Mouse (Mus musculus) intestine, embryonic 15.5 days (tissue): ENCODE measurements around the gene Upp2. TPM values are rescaled to one million over a fixed set of nuclear protein-coding genes. Genes with fewer than 3 reads are reported as not detected.

Experiments
- ATAC-seq: fragments of 200-750 bp; cut with Nextera tagmentation; 2 replicates; pipeline ENCODE4 v1.8.0; 2017; ENCODE audit warnings: moderate TSS enrichment, moderate library complexity
- H3K27ac ChIP-seq: fragments of 300-500 bp; sonication (generic); 2 replicates; pipeline ENCODE4 v1.5.1; 2015; ENCODE audit warnings: mild to moderate bottlenecking, inconsistent platforms
- H3K27me3 ChIP-seq: fragments of 300-500 bp; sonication (generic); replicated peaks from 2 replicates; pipeline ENCODE4 v1.6.1; 2015; ENCODE audit warnings: inconsistent platforms
- H3K36me3 ChIP-seq: fragments of 300-500 bp; sonication (generic); 2 replicates; pipeline ENCODE4 v1.6.1; 2015; ENCODE audit warnings: inconsistent platforms
- H3K4me1 ChIP-seq: fragments of 300-500 bp; sonication (generic); replicated peaks from 2 replicates; pipeline ENCODE4 v1.6.1; 2015; ENCODE audit warnings: inconsistent platforms
- H3K4me2 ChIP-seq: fragments of 300-500 bp; sonication (generic); replicated peaks from 2 replicates; pipeline ENCODE4 v1.6.1; 2015; ENCODE audit warnings: mild to moderate bottlenecking, inconsistent platforms
- H3K4me3 ChIP-seq: fragments of 300-500 bp; sonication (generic); replicated peaks from 2 replicates; pipeline ENCODE4 v1.5.1; 2015; ENCODE audit warnings: inconsistent platforms
- H3K9ac ChIP-seq: fragments of 300-500 bp; sonication (generic); 2 replicates; pipeline ENCODE4 v1.6.1; 2015; ENCODE audit warnings: inconsistent platforms
- H3K9me3 ChIP-seq: fragments of 300-500 bp; sonication (generic); 2 replicates; pipeline ENCODE4 v1.6.1; 2016; ENCODE audit warnings: inconsistent platforms
- WGBS: fragments of 180-500 bp; shearing (Covaris S2); methylation state at CpG from one replicate; pipeline ENCODE4 v1.1.7; 2015; 5-methylcytosine and 5-hydroxymethylcytosine counted together
- polyA plus RNA-seq: library from polyadenylated mRNA; unstranded; fragments of >200 nt; fragmentation: Nextera tagmentation; extraction: Ambion mirVana; gene quantifications from 2 replicates; pipeline ENCODE4 v1.2.1, GENCODE M21; 2015

Gene Upp2
- 5.2 and 5.5 TPM in 2 replicates for polyA plus RNA-seq

- Histone ChIP-seq H3K9ac (peak within 1 kb of the TSS; percentile 79), H3K27ac (peak within 1 kb of the TSS; percentile 98), H3K4me2 (peak within 1 kb of the TSS; percentile 56), H3K4me3 (peak within 1 kb of the TSS; percentile 68), H3K27me3 (no peaks in the 10 kb centered on the region), H3K9me3 (no peaks in the 10 kb centered on the region), H3K36me3 (no peaks in the 10 kb centered on the region), H3K4me1 (peaks cover 13% of the 10 kb centered on the region)
- ATAC-seq: peak; percentile 97
- 1% methylated on average over 51 of the region's 80 CpGs for WGBS
Observed at GRCm38 (mm10) chr2:58567066-58567810, at the start of gene Upp2, which contains the start of gene Acvr1. TSS of gene Upp2 (plus strand) at chr2:58567298. TSS of gene Acvr1 (minus strand) at chr2:58567157.

GRCm38 (mm10) chr2:58518517-58518916 lies 48.6 kb upstream of the Upp2 start:
- Histone ChIP-seq H3K4me1 (peaks cover 13% of the 10 kb centered on the region; the same call in 1 of the 2 replicates), H3K4me3 (no peak overlapping the region), H3K9ac (no peak overlapping the region), H3K4me2 (no peak overlapping the region), H3K27ac (no peak overlapping the region), H3K9me3 (no peaks in the 10 kb centered on the region), H3K36me3 (no peaks in the 10 kb centered on the region), H3K27me3 (no peaks in the 10 kb centered on the region)
- 84% methylated on average over 1 of the region's 1 CpGs for WGBS
- no peak for ATAC-seq

DNA sequence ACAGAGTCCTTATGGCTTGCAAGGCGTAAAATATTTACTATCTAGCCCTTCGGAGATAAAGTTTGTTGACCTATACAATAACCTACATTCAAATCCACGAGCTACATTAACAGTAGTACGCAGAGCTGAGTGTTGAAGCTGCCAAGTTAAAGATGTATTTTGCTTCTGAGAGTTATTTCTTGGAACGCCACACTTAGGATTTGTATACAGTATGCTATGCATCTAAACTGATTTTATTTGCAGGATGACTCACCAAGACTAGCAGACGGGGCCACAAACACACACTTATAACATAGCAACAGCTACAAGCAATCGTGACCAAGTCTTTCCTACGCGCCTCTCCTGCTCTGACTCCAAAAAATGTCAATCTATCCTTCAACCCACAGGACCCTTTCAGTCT lies 46.4 kb upstream of the Upp2 start:
- peak; percentile 62 for ATAC-seq
- H3K4me3 ChIP-seq: no peak overlapping the region
- no peaks in the 10 kb centered on the region for H3K27me3 ChIP-seq
- H3K4me2 ChIP-seq: no peak overlapping the region
- H3K9me3 ChIP-seq: no peaks in the 10 kb centered on the region
- H3K36me3 ChIP-seq: no peaks in the 10 kb centered on the region
- WGBS: 53% methylated on average over 9 of the region's 9 CpGs
- H3K27ac ChIP-seq: no peak overlapping the region
- no peak overlapping the region for H3K9ac ChIP-seq
- H3K4me1 ChIP-seq: peaks cover 13% of the 10 kb centered on the region; the same call in 1 of the 2 replicates

- no peak overlapping the region for H3K4me3 ChIP-seq
- no peaks in the 10 kb centered on the region for H3K36me3 ChIP-seq
- no peak overlapping the region for H3K4me2 ChIP-seq
- no peaks in the 10 kb centered on the region for H3K27me3 ChIP-seq
- H3K9ac ChIP-seq: no peak overlapping the region
- ATAC-seq: no peak
- 0 out of 2 replicates have a peak, but pooled peaks cover 9% of the 10 kb centered on the region for H3K4me1 ChIP-seq
- no peak overlapping the region for H3K27ac ChIP-seq
- no peaks in the 10 kb centered on the region for H3K9me3 ChIP-seq
- 85% methylated on average over 6 of the region's 6 CpGs for WGBS
Observed at GRCm38 (mm10) chr2:58521621-58522020, 45.5 kb upstream of the Upp2 start.

- Histone ChIP-seq H3K4me3 (no peak overlapping the region), H3K4me1 (0 out of 2 replicates have a peak, but pooled peaks cover 5% of the 10 kb centered on the region), H3K27me3 (no peaks in the 10 kb centered on the region), H3K9me3 (no peaks in the 10 kb centered on the region), H3K27ac (no peak overlapping the region), H3K36me3 (no peaks in the 10 kb centered on the region), H3K4me2 (no peak overlapping the region), H3K9ac (no peak overlapping the region)
- 72% methylated on average over 12 of the region's 12 CpGs for WGBS
- no peak for ATAC-seq
Observed at GRCm38 (mm10) chr2:58523097-58523496, 44.0 kb upstream of the Upp2 start.

DNA sequence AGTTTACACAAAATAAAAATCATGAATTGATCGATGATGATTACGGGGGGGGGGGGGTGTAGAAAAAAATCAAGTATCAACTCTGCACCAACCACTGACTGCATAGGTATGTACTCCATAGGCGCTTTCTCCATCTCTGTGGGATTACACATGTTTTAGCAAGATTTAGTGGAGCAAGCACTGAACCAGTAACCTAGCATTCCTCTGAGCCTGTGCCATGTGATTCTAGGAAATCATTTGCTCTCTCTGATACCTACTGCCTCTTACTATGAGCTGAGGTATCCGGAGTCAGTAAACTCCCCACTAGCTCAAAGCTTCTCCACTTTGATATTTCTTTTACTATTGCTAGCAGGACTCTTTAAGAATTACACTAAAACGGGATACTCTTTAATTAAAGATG lies 43.2 kb upstream of the Upp2 start:
- no peak overlapping the region for H3K27ac ChIP-seq
- no peaks in the 10 kb centered on the region for H3K36me3 ChIP-seq
- H3K4me2 ChIP-seq: no peak overlapping the region
- H3K9ac ChIP-seq: no peak overlapping the region
- ATAC-seq: no peak
- H3K4me1 ChIP-seq: 0 out of 2 replicates have a peak, but pooled peaks cover 5% of the 10 kb centered on the region
- H3K9me3 ChIP-seq: no peaks in the 10 kb centered on the region
- H3K4me3 ChIP-seq: no peak overlapping the region
- H3K27me3 ChIP-seq: no peaks in the 10 kb centered on the region
- 88% methylated on average over 5 of the region's 5 CpGs for WGBS

- Histone ChIP-seq H3K4me1 (0 out of 2 replicates have a peak, but pooled peaks cover 5% of the 10 kb centered on the region), H3K27me3 (no peaks in the 10 kb centered on the region), H3K36me3 (no peaks in the 10 kb centered on the region), H3K4me2 (no peak overlapping the region), H3K27ac (no peak overlapping the region), H3K4me3 (no peak overlapping the region), H3K9ac (no peak overlapping the region), H3K9me3 (no peaks in the 10 kb centered on the region)
- WGBS: 87% methylated on average over 6 of the region's 6 CpGs
- no peak for ATAC-seq
Observed at GRCm38 (mm10) chr2:58524356-58524755, 42.7 kb upstream of the Upp2 start.

DNA sequence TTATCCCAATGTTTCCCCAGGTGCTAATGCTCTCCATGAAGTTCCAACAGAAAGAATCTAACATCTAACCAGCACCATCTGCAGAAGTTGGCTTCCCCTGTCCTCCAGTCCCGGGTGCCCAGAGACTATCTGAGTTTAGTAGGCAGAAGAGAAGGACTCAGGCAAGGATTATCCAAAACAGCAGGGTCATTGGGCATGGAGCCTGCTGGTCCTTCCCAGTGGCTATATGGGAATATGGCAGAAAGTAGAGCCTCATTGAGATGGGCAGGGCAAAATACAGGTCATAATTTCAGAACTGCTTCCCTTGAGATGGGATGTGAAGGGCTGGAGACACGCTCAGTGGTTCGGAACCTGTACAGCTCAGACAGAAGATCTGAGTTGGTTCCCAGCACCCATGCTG lies 39.3 kb upstream of the Upp2 start:
- Histone ChIP-seq H3K9ac (no peak overlapping the region), H3K9me3 (no peaks in the 10 kb centered on the region), H3K27me3 (no peaks in the 10 kb centered on the region), H3K4me1 (peaks cover 5% of the 10 kb centered on the region; the same call in 1 of the 2 replicates), H3K27ac (no peak overlapping the region), H3K36me3 (no peaks in the 10 kb centered on the region), H3K4me3 (no peak overlapping the region), H3K4me2 (no peak overlapping the region)
- 88% methylated on average over 3 of the region's 3 CpGs for WGBS
- ATAC-seq: no peak

DNA sequence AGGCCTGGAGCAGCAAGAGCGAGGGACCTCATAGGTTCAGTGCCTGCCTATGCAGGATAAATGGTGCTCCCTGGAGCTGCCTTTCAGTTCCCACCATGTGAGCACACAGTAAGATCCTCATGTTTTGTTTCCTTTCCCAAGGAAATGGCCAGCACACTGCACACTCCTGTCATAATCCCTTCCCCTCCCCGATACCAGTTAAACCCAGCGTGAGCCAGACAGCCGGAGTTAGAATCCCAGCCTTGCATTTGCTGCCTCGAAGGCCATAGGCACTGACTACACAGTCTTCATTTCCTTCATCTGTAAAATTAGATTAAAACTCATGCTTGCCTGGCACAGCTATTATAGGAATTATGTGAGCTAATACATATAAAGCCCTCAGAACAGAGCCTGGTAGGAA lies 37.7 kb upstream of the Upp2 start:
- 75% methylated on average over 5 of the region's 5 CpGs for WGBS
- H3K4me3 ChIP-seq: no peak overlapping the region
- H3K9ac ChIP-seq: no peak overlapping the region
- ATAC-seq: no peak
- no peaks in the 10 kb centered on the region for H3K9me3 ChIP-seq
- no peak overlapping the region for H3K4me2 ChIP-seq
- H3K4me1 ChIP-seq: peaks cover 20% of the 10 kb centered on the region
- H3K36me3 ChIP-seq: no peaks in the 10 kb centered on the region
- H3K27me3 ChIP-seq: no peaks in the 10 kb centered on the region
- no peak overlapping the region for H3K27ac ChIP-seq

- Histone ChIP-seq H3K9me3 (no peaks in the 10 kb centered on the region), H3K4me3 (no peak overlapping the region), H3K9ac (no peak overlapping the region), H3K4me1 (peaks cover 22% of the 10 kb centered on the region), H3K36me3 (no peaks in the 10 kb centered on the region), H3K27ac (no peak overlapping the region), H3K27me3 (no peaks in the 10 kb centered on the region), H3K4me2 (no peak overlapping the region)
- ATAC-seq: no peak
- WGBS: 43% methylated on average over 7 of the region's 7 CpGs
Observed at GRCm38 (mm10) chr2:58529860-58530440, 37.1 kb upstream of the Upp2 start.

DNA sequence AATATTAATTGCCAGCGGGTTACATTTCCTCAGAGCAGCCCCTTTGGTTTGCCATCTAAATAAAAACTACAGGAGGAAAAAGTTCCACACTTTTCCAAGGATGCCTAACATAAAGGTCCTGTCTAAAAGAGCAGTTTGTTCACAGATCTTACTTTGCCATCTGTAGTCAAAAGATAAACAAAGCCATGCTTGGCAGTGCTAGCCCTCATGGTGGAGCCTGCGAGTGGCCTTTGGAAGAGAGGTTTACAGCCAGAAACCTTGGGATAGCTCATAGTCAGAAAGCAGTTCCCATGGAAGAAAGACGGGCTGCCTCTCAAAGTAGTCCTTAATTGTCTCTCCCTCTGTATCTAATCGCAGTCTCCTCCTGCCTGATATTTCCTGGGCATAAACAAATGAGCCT lies 36.6 kb upstream of the Upp2 start:
- H3K9me3 ChIP-seq: no peaks in the 10 kb centered on the region
- no peak overlapping the region for H3K4me2 ChIP-seq
- H3K9ac ChIP-seq: no peak overlapping the region
- H3K4me1 ChIP-seq: peaks cover 25% of the 10 kb centered on the region
- 77% methylated on average over 4 of the region's 4 CpGs for WGBS
- H3K27me3 ChIP-seq: no peaks in the 10 kb centered on the region
- H3K27ac ChIP-seq: no peak overlapping the region
- no peak overlapping the region for H3K4me3 ChIP-seq
- no peak for ATAC-seq
- H3K36me3 ChIP-seq: no peaks in the 10 kb centered on the region

- Histone ChIP-seq H3K27ac (peak overlapping the region; percentile 62), H3K36me3 (no peaks in the 10 kb centered on the region), H3K9me3 (no peaks in the 10 kb centered on the region), H3K27me3 (no peaks in the 10 kb centered on the region), H3K9ac (no peak overlapping the region), H3K4me1 (peaks cover 29% of the 10 kb centered on the region), H3K4me2 (peak overlapping the region; percentile 48), H3K4me3 (peak overlapping the region; percentile 12; the same call in 1 of the 2 replicates)
- 12% methylated on average over 10 of the region's 10 CpGs for WGBS
- ATAC-seq: peak; percentile 83
Observed at GRCm38 (mm10) chr2:58532260-58532850, 34.7 kb upstream of the Upp2 start.
